Mouse (Mus musculus) heart, embryonic 12.5 days (tissue): ENCODE results near the gene Cutc. TPM values are rescaled to one million over a fixed set of nuclear protein-coding genes. Genes with fewer than 3 reads are reported as not detected.

Source experiments
- ATAC-seq: fragments of 200-750 bp; cut with Nextera tagmentation; 2 replicates; pipeline ENCODE4 v1.8.0; 2017; ENCODE audit warnings: moderate TSS enrichment, moderate library complexity; ENCODE audit not compliant: insufficient number of reproducible peaks, low FRiP score
- H3K27ac ChIP-seq: fragments of 300-500 bp; sonication (generic); 2 replicates; pipeline ENCODE4 v1.5.1; 2016; ENCODE audit warnings: mild to moderate bottlenecking, moderate library complexity; ENCODE audit not compliant: poor library complexity, severe bottlenecking
- H3K27me3 ChIP-seq: fragments of 300-500 bp; sonication (generic); replicated peaks from 2 replicates; pipeline ENCODE4 v1.6.1; 2016; ENCODE audit warnings: mild to moderate bottlenecking, moderate library complexity
- H3K36me3 ChIP-seq: fragments of 300-500 bp; sonication (generic); 2 replicates; pipeline ENCODE4 v1.6.1; 2016; ENCODE audit warnings: mild to moderate bottlenecking, moderate library complexity
- H3K4me1 ChIP-seq: fragments of 300-500 bp; sonication (generic); replicated peaks from 2 replicates; pipeline ENCODE4 v1.6.1; 2016; ENCODE audit warnings: mild to moderate bottlenecking
- H3K4me2 ChIP-seq: fragments of 300-500 bp; sonication (generic); 2 replicates; pipeline ENCODE4 v1.6.1; 2016; ENCODE audit warnings: mild to moderate bottlenecking, moderate library complexity
- H3K4me3 ChIP-seq: fragments of 300-500 bp; sonication (generic); 2 replicates; pipeline ENCODE4 v1.5.1; 2016; ENCODE audit warnings: mild to moderate bottlenecking
- H3K9ac ChIP-seq: fragments of 300-500 bp; sonication (generic); 2 replicates; pipeline ENCODE4 v1.6.1; 2016; ENCODE audit warnings: mild to moderate bottlenecking, moderate library complexity
- H3K9me3 ChIP-seq: fragments of 300-500 bp; sonication (generic); replicated peaks from 2 replicates; pipeline ENCODE4 v1.6.1; 2016; ENCODE audit warnings: mild to moderate bottlenecking, moderate library complexity
- WGBS: fragments of 180-500 bp; shearing (Covaris S2); methylation state at CpG from one replicate; pipeline ENCODE4 v1.1.7; 2016; 5-methylcytosine and 5-hydroxymethylcytosine counted together
- polyA plus RNA-seq: library from polyadenylated mRNA; unstranded; fragments of >200 nt; fragmentation: Nextera tagmentation; extraction: Ambion mirVana; gene quantifications from 2 replicates; pipeline ENCODE4 v1.2.1, GENCODE M21; 2016

The Cutc gene
- polyA plus RNA-seq, 1 experiment from 2014 or later, result 8.3 TPM

DNA sequence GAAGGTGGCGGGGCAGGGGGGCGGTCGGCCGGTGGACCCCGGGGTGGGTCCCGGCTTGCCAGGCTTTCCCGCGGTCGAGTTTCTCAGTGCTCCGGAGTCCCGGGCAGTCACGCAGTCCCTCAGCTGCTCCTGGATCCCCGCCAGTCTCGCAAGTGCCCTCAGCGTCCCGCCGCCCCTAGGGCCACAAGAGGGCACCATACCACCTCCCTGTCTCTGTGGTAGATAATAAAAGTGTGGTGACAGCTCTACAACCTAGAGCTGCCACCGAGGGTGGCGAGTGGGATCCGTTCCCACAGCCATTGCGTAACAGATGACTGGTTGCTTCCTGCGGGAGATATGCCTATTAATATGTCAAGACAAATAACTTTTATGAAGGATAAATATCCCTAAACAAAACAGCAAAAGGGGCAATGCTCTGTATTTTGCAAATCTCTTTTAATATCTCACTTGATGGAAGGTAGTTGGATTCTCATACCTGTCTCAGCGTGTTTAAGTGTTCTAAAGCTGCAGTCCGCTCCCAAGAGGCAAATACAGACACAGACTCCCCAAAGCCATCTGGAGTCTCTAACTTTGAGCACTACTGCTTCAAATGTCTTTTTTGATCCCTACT is 535 bp downstream of the Cutc start:
- H3K27ac ChIP-seq, result peak overlapping the region; percentile 92
- H3K4me3 ChIP-seq, result peak overlapping the region; percentile 74
- under 1% methylated on average over 23 of the region's 24 CpGs for WGBS
- H3K9ac ChIP-seq, result peak overlapping the region; percentile 82
- H3K27me3 ChIP-seq, result no peaks in the 10 kb centered on the region
- H3K4me2 ChIP-seq, result peak overlapping the region; percentile 61
- H3K4me1 ChIP-seq, result peaks cover 11% of the 10 kb centered on the region; the same call in 1 of the 2 replicates
- H3K36me3 ChIP-seq, result peaks cover 24% of the 10 kb centered on the region
- H3K9me3 ChIP-seq, result no peaks in the 10 kb centered on the region
- peak; percentile 87 for ATAC-seq

DNA sequence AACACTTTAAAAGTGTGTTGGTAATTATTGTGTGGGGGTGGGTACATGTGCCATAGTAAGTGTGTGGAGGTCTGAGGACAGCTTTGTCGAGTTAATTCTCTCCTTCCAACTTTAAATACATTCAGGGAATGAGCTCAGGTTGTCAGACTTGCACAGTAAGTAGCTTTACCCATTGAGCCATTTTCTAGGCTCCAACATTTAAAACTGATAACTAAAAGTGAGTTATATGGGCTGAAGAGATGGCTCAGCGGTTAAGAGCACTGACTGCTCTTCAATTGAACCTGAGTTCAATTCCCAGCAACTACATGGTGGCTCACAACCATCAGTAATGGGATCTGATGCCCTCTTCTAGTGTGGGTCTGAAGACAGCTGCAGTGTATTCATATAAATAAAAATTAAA is 1.4 kb downstream of the Cutc start:
- no peak for ATAC-seq
- peaks cover 16% of the 10 kb centered on the region for H3K36me3 ChIP-seq
- no peak overlapping the region for H3K4me3 ChIP-seq
- no peak overlapping the region for H3K4me2 ChIP-seq
- no peak overlapping the region for H3K9ac ChIP-seq
- 74% methylated on average over 2 of the region's 2 CpGs for WGBS
- H3K4me1 ChIP-seq, result peaks cover 10% of the 10 kb centered on the region; the same call in 1 of the 2 replicates
- H3K9me3 ChIP-seq, result no peaks in the 10 kb centered on the region
- no peaks in the 10 kb centered on the region for H3K27me3 ChIP-seq
- H3K27ac ChIP-seq, result no peak overlapping the region

DNA sequence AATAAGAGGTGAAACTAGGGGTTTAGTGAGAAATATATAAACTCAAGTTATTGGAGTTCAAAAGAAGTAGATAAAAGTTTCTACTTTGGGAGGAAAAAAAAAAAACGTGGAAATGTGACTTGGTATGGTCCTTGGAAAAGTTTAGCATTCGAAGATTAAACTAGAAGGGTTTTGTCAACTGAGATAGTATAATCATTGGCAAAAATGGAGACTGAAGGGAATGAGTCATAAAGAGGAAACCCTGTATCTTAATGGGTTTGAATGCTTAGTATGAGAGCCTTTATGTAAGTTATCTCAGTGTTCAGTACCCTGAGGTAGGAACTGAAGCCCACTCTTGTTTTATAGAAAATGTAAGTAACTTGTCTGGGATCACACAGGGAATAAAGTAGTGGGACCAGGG is 2.1 kb downstream of the Cutc start:
- no peak overlapping the region for H3K4me2 ChIP-seq
- H3K9me3 ChIP-seq, result no peaks in the 10 kb centered on the region
- 49% methylated on average over 2 of the region's 2 CpGs for WGBS
- ATAC-seq, result no peak
- no peak overlapping the region for H3K4me3 ChIP-seq
- H3K27me3 ChIP-seq, result no peaks in the 10 kb centered on the region
- peaks cover 15% of the 10 kb centered on the region for H3K36me3 ChIP-seq
- peaks cover 10% of the 10 kb centered on the region; the same call in 1 of the 2 replicates for H3K4me1 ChIP-seq
- H3K27ac ChIP-seq, result no peak overlapping the region
- no peak overlapping the region for H3K9ac ChIP-seq

DNA sequence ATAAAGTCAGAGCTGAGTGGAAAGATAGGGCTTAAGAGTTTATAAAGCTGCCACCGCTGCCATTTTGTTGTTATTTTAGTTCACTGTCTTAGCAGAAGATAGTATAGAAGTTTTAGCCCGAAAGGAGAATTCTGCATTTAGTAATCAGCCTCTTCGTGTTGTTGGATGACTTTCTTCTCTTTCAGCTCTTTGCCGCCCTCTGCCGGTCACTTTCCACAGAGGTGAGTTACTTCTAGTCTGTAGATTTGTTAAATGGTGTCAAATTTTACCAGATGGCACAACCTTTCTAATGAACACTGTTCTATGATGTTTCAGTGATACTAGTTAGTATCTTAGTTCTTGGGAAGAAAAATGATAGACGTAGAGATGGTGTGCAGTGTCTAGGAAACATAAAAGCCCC is 7.7 kb downstream of the Cutc start:
- no peak for ATAC-seq
- H3K27me3 ChIP-seq, result no peaks in the 10 kb centered on the region
- H3K9ac ChIP-seq, result no peak overlapping the region
- no peak overlapping the region for H3K27ac ChIP-seq
- H3K4me2 ChIP-seq, result no peak overlapping the region
- 20% methylated on average over 6 of the region's 6 CpGs for WGBS
- H3K9me3 ChIP-seq, result no peaks in the 10 kb centered on the region
- H3K36me3 ChIP-seq, result no peaks in the 10 kb centered on the region
- no peak overlapping the region for H3K4me3 ChIP-seq
- no peaks in the 10 kb centered on the region for H3K4me1 ChIP-seq

DNA sequence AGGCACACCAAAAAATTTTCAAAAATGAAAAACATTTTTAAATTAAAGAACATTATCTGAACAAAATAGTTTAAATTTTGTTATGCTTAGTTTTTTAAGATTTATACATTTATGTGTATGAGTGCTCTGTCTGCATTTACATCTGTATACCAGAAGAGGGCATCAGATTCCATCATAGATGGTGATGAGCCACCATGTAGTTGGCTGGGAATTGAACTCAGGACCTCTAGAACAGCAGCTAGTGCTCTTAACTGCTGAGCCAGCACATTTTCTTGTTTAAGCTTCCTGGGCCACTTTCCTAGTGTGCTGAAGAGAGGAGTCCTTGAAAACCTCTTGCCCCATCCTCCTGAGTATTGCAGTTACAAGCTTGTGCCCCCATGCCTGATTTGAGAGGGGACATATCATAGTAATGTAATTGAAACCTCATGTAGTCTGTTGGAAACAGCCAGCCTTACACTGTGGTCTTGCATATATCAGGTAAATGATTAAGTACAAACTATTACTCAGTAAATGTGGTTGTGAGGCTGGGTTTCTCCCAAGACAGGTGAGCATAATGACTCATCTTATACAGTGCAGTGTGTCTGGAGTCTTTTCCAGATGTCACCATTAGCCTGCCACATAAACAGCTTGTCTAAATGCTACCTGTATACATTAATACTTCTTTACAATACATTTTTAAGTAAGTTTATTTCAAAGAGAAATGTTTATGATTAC is 8.9 kb downstream of the Cutc start:
- no peaks in the 10 kb centered on the region for H3K36me3 ChIP-seq
- H3K27me3 ChIP-seq, result no peaks in the 10 kb centered on the region
- H3K4me3 ChIP-seq, result no peak overlapping the region
- no peak overlapping the region for H3K9ac ChIP-seq
- no peaks in the 10 kb centered on the region for H3K9me3 ChIP-seq
- H3K4me1 ChIP-seq, result no peaks in the 10 kb centered on the region
- no peak overlapping the region for H3K4me2 ChIP-seq
- no peak overlapping the region for H3K27ac ChIP-seq
- no peak for ATAC-seq

DNA sequence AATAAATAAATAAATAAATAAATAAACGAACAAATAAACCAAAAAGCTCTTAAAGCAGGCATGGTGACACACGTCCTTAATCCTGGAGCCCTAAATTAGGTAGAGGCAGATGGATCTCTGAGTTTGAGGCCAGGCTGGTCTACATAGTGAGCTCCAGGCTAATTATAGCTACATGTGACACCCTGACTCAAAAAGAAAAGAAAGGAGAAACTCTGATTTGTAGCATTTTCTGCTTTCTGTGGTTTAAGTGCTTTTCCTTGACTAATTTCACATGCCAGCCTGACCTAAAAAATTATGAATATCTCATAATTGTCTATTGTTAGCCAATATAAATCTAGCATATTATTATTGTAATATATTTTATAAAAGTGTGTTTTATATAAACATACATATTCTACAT is 9.6 kb downstream of the Cutc start:
- Histone ChIP-seq H3K9me3 (no peaks in the 10 kb centered on the region), H3K27ac (no peak overlapping the region), H3K4me3 (no peak overlapping the region), H3K27me3 (no peaks in the 10 kb centered on the region), H3K36me3 (no peaks in the 10 kb centered on the region), H3K9ac (no peak overlapping the region), H3K4me1 (no peaks in the 10 kb centered on the region), H3K4me2 (no peak overlapping the region)
- no peak for ATAC-seq
- 74% methylated on average over 2 of the region's 2 CpGs for WGBS

DNA sequence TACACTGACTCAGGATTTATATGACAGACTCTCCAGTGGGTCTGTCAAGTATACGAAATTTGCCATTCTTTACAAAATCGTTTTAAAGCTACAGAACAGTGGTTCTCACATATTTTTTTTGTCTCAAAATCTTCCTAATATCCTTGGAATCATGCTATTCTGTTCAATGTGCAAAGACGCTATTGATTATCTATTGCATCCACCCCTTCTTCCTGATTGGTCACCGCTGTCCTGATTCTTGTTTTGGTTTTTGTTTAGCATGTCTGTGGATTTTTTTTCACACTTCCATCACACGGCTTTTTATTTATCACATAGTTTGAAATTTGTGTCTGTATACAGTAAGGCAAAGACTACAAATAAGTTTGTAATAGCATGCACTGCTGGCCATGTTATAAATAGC is 13.7 kb downstream of the Cutc start:
- Histone ChIP-seq H3K27ac (no peak overlapping the region), H3K4me2 (no peak overlapping the region), H3K9me3 (no peaks in the 10 kb centered on the region), H3K4me1 (no peaks in the 10 kb centered on the region), H3K9ac (no peak overlapping the region), H3K36me3 (0 out of 2 replicates have a peak, but pooled peaks cover 3% of the 10 kb centered on the region), H3K4me3 (no peak overlapping the region), H3K27me3 (no peaks in the 10 kb centered on the region)
- no peak for ATAC-seq
- WGBS, result 81% methylated on average over 5 of the region's 5 CpGs

DNA sequence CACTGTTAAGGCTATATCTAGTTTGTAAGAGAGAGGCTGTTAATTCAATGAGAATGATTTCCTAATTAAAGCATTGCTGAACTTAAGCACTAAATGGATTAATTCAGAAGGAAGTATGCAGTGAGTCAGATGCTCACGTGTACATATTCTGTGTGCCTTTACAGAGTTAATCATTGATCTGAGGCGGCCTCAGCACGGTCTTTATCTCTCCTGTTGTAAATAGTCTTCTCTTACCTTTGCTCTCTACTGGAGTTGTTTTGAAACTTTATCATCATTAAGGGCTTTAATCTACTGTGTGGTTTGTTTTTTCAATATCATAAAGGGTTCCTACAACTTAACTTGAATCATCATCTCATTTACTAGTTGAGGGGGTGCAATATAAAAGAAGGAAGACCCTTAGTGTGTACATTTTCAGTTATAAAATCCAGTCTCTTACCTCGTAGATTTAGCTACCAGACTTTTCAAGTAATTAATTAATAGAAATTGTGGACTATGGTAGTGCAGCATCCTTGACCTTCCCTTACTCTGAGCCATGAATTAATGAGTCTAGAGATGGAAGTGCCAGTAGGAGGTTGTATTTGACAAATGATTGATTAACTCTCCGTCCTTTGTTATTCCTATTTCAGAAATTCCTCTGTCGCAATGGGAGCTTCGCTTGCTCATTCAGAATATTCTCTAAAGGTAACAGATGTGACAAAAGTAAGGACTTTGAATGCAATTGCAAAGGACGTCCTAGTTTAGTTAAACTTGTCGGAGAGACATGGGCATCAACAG is 14.9 kb downstream of the Cutc start:
- Histone ChIP-seq H3K36me3 (0 out of 2 replicates have a peak, but pooled peaks cover 3% of the 10 kb centered on the region), H3K27me3 (no peaks in the 10 kb centered on the region), H3K27ac (no peak overlapping the region), H3K4me3 (no peak overlapping the region), H3K4me1 (no peaks in the 10 kb centered on the region), H3K9me3 (no peaks in the 10 kb centered on the region), H3K4me2 (no peak overlapping the region), H3K9ac (no peak overlapping the region)
- 78% methylated on average over 9 of the region's 9 CpGs for WGBS
- no peak for ATAC-seq

DNA sequence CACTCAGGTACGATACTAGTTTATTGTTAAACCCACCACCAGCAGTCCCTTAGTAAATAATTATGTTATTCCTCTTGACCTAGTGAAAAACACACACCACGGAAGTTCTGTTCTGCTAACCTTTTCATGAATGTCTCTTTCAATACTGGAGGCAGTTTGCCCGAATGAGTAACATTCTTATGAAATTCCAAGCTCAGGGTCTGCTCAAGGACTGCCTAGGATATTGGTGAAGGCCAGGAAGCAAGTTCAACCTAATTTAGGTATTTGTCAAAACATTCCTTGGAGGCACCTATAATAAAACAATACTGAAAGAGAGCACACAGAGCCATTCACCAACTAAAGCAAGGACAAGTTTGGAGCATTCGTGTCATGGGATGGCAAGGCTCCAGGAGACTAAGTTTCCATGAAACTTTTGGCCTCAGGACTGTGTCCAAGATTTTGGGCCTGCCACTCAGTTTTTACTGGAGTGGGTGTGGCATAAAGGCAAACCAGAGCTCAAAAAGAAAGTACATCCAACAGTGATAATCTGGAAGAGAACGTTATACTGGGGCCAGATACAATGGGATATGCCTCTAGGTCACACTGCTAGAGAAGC is 16.7 kb downstream of the Cutc start:
- no peak for ATAC-seq
- H3K4me1 ChIP-seq, result no peaks in the 10 kb centered on the region
- H3K4me2 ChIP-seq, result no peak overlapping the region
- no peak overlapping the region for H3K9ac ChIP-seq
- H3K36me3 ChIP-seq, result 0 out of 2 replicates have a peak, but pooled peaks cover 3% of the 10 kb centered on the region
- H3K4me3 ChIP-seq, result no peak overlapping the region
- no peak overlapping the region for H3K27ac ChIP-seq
- H3K27me3 ChIP-seq, result no peaks in the 10 kb centered on the region
- no peaks in the 10 kb centered on the region for H3K9me3 ChIP-seq
- 76% methylated on average over 5 of the region's 5 CpGs for WGBS

DNA sequence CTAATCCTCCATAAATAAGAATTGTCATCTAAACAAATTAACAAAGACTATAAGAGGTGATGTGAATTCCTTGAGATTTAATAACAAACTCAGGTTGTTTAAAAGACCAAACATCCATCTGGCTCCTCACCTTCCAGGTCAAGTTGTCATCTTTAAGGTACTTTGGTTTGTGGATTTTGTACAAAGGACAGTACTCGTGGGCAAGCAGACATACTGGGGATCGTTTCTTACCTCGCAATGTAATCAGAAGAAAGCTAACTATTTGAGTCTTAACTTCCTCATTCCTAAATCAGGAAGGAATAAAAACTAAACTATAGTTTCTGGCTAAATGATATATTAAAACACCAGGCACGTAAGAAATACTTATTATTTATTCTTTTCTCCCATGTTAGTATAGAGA is 17.8 kb downstream of the Cutc start:
- no peaks in the 10 kb centered on the region for H3K27me3 ChIP-seq
- no peaks in the 10 kb centered on the region for H3K9me3 ChIP-seq
- 0 out of 2 replicates have a peak, but pooled peaks cover 3% of the 10 kb centered on the region for H3K36me3 ChIP-seq
- no peak overlapping the region for H3K9ac ChIP-seq
- WGBS, result 82% methylated on average over 4 of the region's 4 CpGs
- no peak overlapping the region for H3K4me2 ChIP-seq
- H3K4me3 ChIP-seq, result no peak overlapping the region
- no peak for ATAC-seq
- no peak overlapping the region for H3K27ac ChIP-seq
- no peaks in the 10 kb centered on the region for H3K4me1 ChIP-seq

DNA sequence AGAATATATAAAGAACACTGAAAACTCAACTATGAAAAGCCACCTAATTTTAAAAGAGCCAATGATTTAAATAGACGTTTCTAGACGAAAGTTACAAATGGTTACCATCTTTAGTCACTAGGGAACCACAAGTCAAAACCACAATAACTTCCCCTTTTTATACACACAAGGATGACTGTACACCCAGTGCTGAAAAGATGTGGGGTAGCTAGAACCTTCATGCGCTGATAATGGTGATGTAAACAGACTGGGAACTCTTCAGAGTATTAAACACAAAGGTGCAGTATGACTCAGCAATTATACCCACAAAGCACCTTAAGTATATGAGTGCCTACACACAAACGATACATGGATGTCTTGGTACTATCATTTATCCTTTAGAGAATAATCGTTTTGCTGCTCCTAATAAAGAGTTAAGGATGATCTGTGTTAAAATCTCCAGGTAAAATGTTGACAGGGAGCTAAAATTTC is 18.7 kb downstream of the Cutc start:
- Histone ChIP-seq H3K9ac (no peak overlapping the region), H3K4me3 (no peak overlapping the region), H3K9me3 (no peaks in the 10 kb centered on the region), H3K4me2 (no peak overlapping the region), H3K27me3 (no peaks in the 10 kb centered on the region), H3K4me1 (no peaks in the 10 kb centered on the region), H3K36me3 (0 out of 2 replicates have a peak, but pooled peaks cover 3% of the 10 kb centered on the region), H3K27ac (no peak overlapping the region)
- ATAC-seq, result no peak
- 87% methylated on average over 5 of the region's 5 CpGs for WGBS
